Mouse (Mus musculus) MEL (cell line): ENCODE results near the gene Epo. TPM values are rescaled to one million over a fixed set of nuclear protein-coding genes. Genes with fewer than 3 reads are reported as not detected.

Experiments used
- DNase-seq: peaks from one replicate; pipeline ENCODE4 v3.0.0; 2011; ENCODE audit warnings: low read depth, low spot score
- H3K27ac ChIP-seq: 2 replicates; pipeline ENCODE4 v1.5.1; 2012; ENCODE audit warnings: low read depth, mild to moderate bottlenecking, control low read depth, low read length, moderate library complexity; ENCODE audit not compliant: control insufficient read depth
- H3K27me3 ChIP-seq, 2 experiments: fragments of 150-350 bp in 1 of 2; sonication (generic) in 1 of 2; 2 replicates each; pipeline ENCODE4 v1.6.1; 2012; ENCODE audit warnings: low read length in 2 of 2, mild to moderate bottlenecking in 2 of 2, improper control_type of control experiment in 1 of 2, moderate library complexity in 1 of 2; ENCODE audit not compliant: insufficient read depth in 2 of 2, control insufficient read depth in 1 of 2
- H3K36me3 ChIP-seq, 2 experiments: 2 replicates each; pipeline ENCODE4 v1.6.1; 2012 to 2014; ENCODE audit warnings: low read length in 2 of 2, improper control_type of control experiment in 1 of 2, inconsistent platforms in 1 of 2, mild to moderate bottlenecking in 1 of 2; ENCODE audit not compliant: insufficient read depth in 2 of 2, control insufficient read depth in 1 of 2
- H3K4me1 ChIP-seq, 2 experiments: fragments of 150-350 bp in 1 of 2; sonication (generic) in 1 of 2; 2 replicates each; pipeline ENCODE4 v1.6.1; 2012; ENCODE audit warnings: low read length in 2 of 2, improper control_type of control experiment in 1 of 2, mild to moderate bottlenecking in 1 of 2; ENCODE audit not compliant: insufficient read depth in 2 of 2, control insufficient read depth in 1 of 2
- H3K4me3 ChIP-seq, 2 experiments: fragments of 150-350 bp in 1 of 2; sonication (generic) in 1 of 2; 2 replicates each; pipeline ENCODE4 v1.5.1; 2012; ENCODE audit warnings: low read depth in 2 of 2, low read length in 2 of 2, mild to moderate bottlenecking in 2 of 2, moderate library complexity in 2 of 2, control low read depth in 1 of 2, improper control_type of control experiment in 1 of 2; ENCODE audit not compliant: control insufficient read depth in 1 of 2, insufficient read depth in 1 of 2
- H3K79me2 ChIP-seq: 2 replicates; pipeline ENCODE4 v1.6.1; 2012; ENCODE audit warnings: mild to moderate bottlenecking, low read length, moderate library complexity; ENCODE audit not compliant: control insufficient read depth, poor library complexity, insufficient read depth
- H3K9ac ChIP-seq: 2 replicates; pipeline ENCODE4 v1.6.1; 2012; ENCODE audit warnings: low read depth, mild to moderate bottlenecking, control low read depth, low read length, moderate library complexity; ENCODE audit not compliant: control insufficient read depth, poor library complexity, severe bottlenecking
- H3K9me3 ChIP-seq: fragments of 150-350 bp; sonication (generic); replicated peaks from 2 replicates; pipeline ENCODE4 v1.6.1; 2012; ENCODE audit warnings: mild to moderate bottlenecking, low read length, improper control_type of control experiment, moderate library complexity; ENCODE audit not compliant: insufficient read depth
- BHLHE40 ChIP-seq: IDR thresholded peaks from 2 replicates; pipeline ENCODE4 v1.6.1; 2012; ENCODE audit warnings: low read depth, mild to moderate bottlenecking, inconsistent platforms, low read length, improper control_type of control experiment, borderline replicate concordance
- CHD1 ChIP-seq: IDR thresholded peaks from 2 replicates; pipeline ENCODE4 v1.6.1; 2012; ENCODE audit warnings: low read depth, mild to moderate bottlenecking, inconsistent platforms, low read length, improper control_type of control experiment
- CHD2 ChIP-seq: IDR thresholded peaks from 2 replicates; pipeline ENCODE4 v1.6.1; 2011; ENCODE audit warnings: low read length, improper control_type of control experiment
- CTCF ChIP-seq, 3 experiments: IDR thresholded peaks in 2 of 3; conservative IDR thresholded peaks in 1 of 3; 2 replicates each; pipeline ENCODE4 v1.5.1; 2011 to 2012; ENCODE audit warnings: low read length in 3 of 3, low read depth in 2 of 3, mild to moderate bottlenecking in 2 of 3, improper control_type of control experiment in 1 of 3, inconsistent platforms in 1 of 3, mixed read lengths in 1 of 3, moderate library complexity in 1 of 3; ENCODE audit not compliant: control insufficient read depth in 1 of 3, insufficient read depth in 1 of 3, poor library complexity in 1 of 3, severe bottlenecking in 1 of 3
- E2F4 ChIP-seq: IDR thresholded peaks from 2 replicates; pipeline ENCODE4 v1.6.1; 2011; ENCODE audit warnings: low read depth, low read length, improper control_type of control experiment, borderline replicate concordance
- ELF1 ChIP-seq: IDR thresholded peaks from 2 replicates; pipeline ENCODE4 v1.6.1; 2014; ENCODE audit warnings: low read depth, mild to moderate bottlenecking, inconsistent platforms, low read length, improper control_type of control experiment, moderate library complexity
- EP300 ChIP-seq, 2 experiments: IDR thresholded peaks; 2 replicates each; pipeline ENCODE4 v1.6.1; 2011; ENCODE audit warnings: improper control_type of control experiment in 2 of 2, low read length in 2 of 2, low read depth in 1 of 2, mild to moderate bottlenecking in 1 of 2
- GABPA ChIP-seq: IDR thresholded peaks from 2 replicates; pipeline ENCODE4 v1.6.1; 2012; ENCODE audit warnings: low read depth, mild to moderate bottlenecking, inconsistent platforms, low read length, improper control_type of control experiment, moderate library complexity
- GATA1 ChIP-seq: IDR thresholded peaks from 2 replicates; pipeline ENCODE4 v1.6.1; 2011; ENCODE audit warnings: low read depth, low read length, improper control_type of control experiment
- HCFC1 ChIP-seq: IDR thresholded peaks from 2 replicates; pipeline ENCODE4 v1.6.1; 2012; ENCODE audit warnings: low read depth, mild to moderate bottlenecking, inconsistent platforms, low read length, improper control_type of control experiment, moderate library complexity
- JUND ChIP-seq: IDR thresholded peaks from 2 replicates; pipeline ENCODE4 v1.6.1; 2011; ENCODE audit warnings: low read depth, mild to moderate bottlenecking, improper control_type of control experiment, low read length
- MAFK ChIP-seq: IDR thresholded peaks from 2 replicates; pipeline ENCODE4 v1.6.1; 2011; ENCODE audit warnings: low read depth, mild to moderate bottlenecking, low read length, improper control_type of control experiment, borderline replicate concordance
- MAZ ChIP-seq: IDR thresholded peaks from 2 replicates; pipeline ENCODE4 v1.6.1; 2012; ENCODE audit warnings: low read depth, mild to moderate bottlenecking, inconsistent platforms, low read length, improper control_type of control experiment
- MEF2A ChIP-seq: IDR thresholded peaks from 2 replicates; pipeline ENCODE4 v1.6.1; 2014; ENCODE audit warnings: low read depth, mild to moderate bottlenecking, inconsistent platforms, low read length, improper control_type of control experiment; ENCODE audit not compliant: poor library complexity, insufficient replicate concordance, severe bottlenecking; ENCODE audit errors: extremely low read depth
- MXI1 ChIP-seq: IDR thresholded peaks from 2 replicates; pipeline ENCODE4 v1.6.1; 2011; ENCODE audit warnings: mild to moderate bottlenecking, low read depth, low read length, improper control_type of control experiment
- MYB ChIP-seq: IDR thresholded peaks from 2 replicates; pipeline ENCODE4 v1.6.1; 2011; ENCODE audit warnings: mild to moderate bottlenecking, low read depth, low read length, improper control_type of control experiment
- NELFE ChIP-seq: IDR thresholded peaks from 2 replicates; pipeline ENCODE4 v1.6.1; 2011; ENCODE audit warnings: low read depth, low read length, improper control_type of control experiment
- NRF1 ChIP-seq: IDR thresholded peaks from 2 replicates; pipeline ENCODE4 v1.6.1; 2014; ENCODE audit warnings: low read depth, mild to moderate bottlenecking, inconsistent platforms, low read length, improper control_type of control experiment, moderate library complexity; ENCODE audit not compliant: poor library complexity, insufficient read depth, severe bottlenecking
- POLR2A ChIP-seq, 2 experiments: IDR thresholded peaks; 2 replicates each; pipeline ENCODE4 v1.6.1; 2011 to 2012; ENCODE audit warnings: low read length in 2 of 2, mild to moderate bottlenecking in 2 of 2, control low read depth in 1 of 2, improper control_type of control experiment in 1 of 2, low read depth in 1 of 2, moderate library complexity in 1 of 2; ENCODE audit not compliant: control insufficient read depth in 1 of 2, insufficient read depth in 1 of 2, poor library complexity in 1 of 2
- POLR2AphosphoS2 ChIP-seq: IDR thresholded peaks from 2 replicates; pipeline ENCODE4 v1.6.1; 2011; ENCODE audit warnings: low read length, improper control_type of control experiment
- POLR2AphosphoS5 ChIP-seq: IDR thresholded peaks from 2 replicates; pipeline ENCODE4 v1.6.1; 2012; ENCODE audit warnings: low read depth, borderline replicate concordance, mild to moderate bottlenecking, inconsistent platforms, low read length, moderate library complexity, mixed read lengths
- RAD21 ChIP-seq: IDR thresholded peaks from 2 replicates; pipeline ENCODE4 v1.6.1; 2011; ENCODE audit warnings: mild to moderate bottlenecking, low read depth, low read length, improper control_type of control experiment
- SIN3A ChIP-seq: IDR thresholded peaks from 2 replicates; pipeline ENCODE4 v1.6.1; 2012; ENCODE audit warnings: low read length, improper control_type of control experiment, inconsistent platforms
- SMC3 ChIP-seq: IDR thresholded peaks from 2 replicates; pipeline ENCODE4 v1.6.1; 2011; ENCODE audit warnings: low read depth, low read length, improper control_type of control experiment
- TBP ChIP-seq: IDR thresholded peaks from 2 replicates; pipeline ENCODE4 v1.8.0; 2011; ENCODE audit warnings: low read depth, low read length, improper control_type of control experiment
- TCF12 ChIP-seq: IDR thresholded peaks from 2 replicates; pipeline ENCODE4 v1.6.1; 2014; ENCODE audit warnings: low read depth, mild to moderate bottlenecking, inconsistent platforms, low read length, improper control_type of control experiment, moderate library complexity
- UBTF ChIP-seq: IDR thresholded peaks from 2 replicates; pipeline ENCODE4 v1.6.1; 2012; ENCODE audit warnings: low read depth, mild to moderate bottlenecking, inconsistent platforms, low read length, improper control_type of control experiment, moderate library complexity, borderline replicate concordance; ENCODE audit not compliant: insufficient read depth
- USF1 ChIP-seq: IDR thresholded peaks from 2 replicates; pipeline ENCODE4 v1.6.1; 2014; ENCODE audit warnings: low read depth, mild to moderate bottlenecking, inconsistent platforms, low read length, improper control_type of control experiment, moderate library complexity
- USF2 ChIP-seq, 2 experiments: IDR thresholded peaks; 2 replicates each; pipeline ENCODE4 v1.6.1; 2011 to 2012; ENCODE audit warnings: improper control_type of control experiment in 2 of 2, low read length in 2 of 2, borderline replicate concordance in 1 of 2, inconsistent platforms in 1 of 2, low read depth in 1 of 2, mild to moderate bottlenecking in 1 of 2; ENCODE audit not compliant: insufficient read depth in 1 of 2
- ZC3H11A ChIP-seq: IDR thresholded peaks from 2 replicates; pipeline ENCODE4 v1.6.1; 2012; ENCODE audit warnings: low read depth, mild to moderate bottlenecking, inconsistent platforms, low read length, improper control_type of control experiment
- ZKSCAN1 ChIP-seq: IDR thresholded peaks from 2 replicates; pipeline ENCODE4 v1.6.1; 2012; ENCODE audit warnings: low read depth, mild to moderate bottlenecking, inconsistent platforms, low read length, improper control_type of control experiment, moderate library complexity
- ZMIZ1 ChIP-seq: IDR thresholded peaks from 2 replicates; pipeline ENCODE4 v1.6.1; 2012; ENCODE audit warnings: low read depth, mild to moderate bottlenecking, inconsistent platforms, low read length, improper control_type of control experiment, moderate library complexity
- ZNF384 ChIP-seq: IDR thresholded peaks from 2 replicates; pipeline ENCODE4 v1.6.1; 2012; ENCODE audit warnings: low read depth, mild to moderate bottlenecking, inconsistent platforms, low read length, improper control_type of control experiment
- polyA plus RNA-seq, 2 experiments: library from polyadenylated mRNA; stranded (reverse) in 1 of 2; unstranded in 1 of 2; fragments of >175 nt in 1 of 2; fragments of >200 nt in 1 of 2; gene quantifications; 2 replicates each; pipeline versions ENCODE4 v1.2.1 to v1.2.4; 2012; ENCODE audit warnings: low replicate concordance in 2 of 2, low read depth in 1 of 2; ENCODE audit not compliant: insufficient read length in 2 of 2, insufficient read depth in 1 of 2, missing spikeins in 1 of 2
- total RNA-seq: library from RNA; depleted of rRNA; stranded (reverse); fragments of 300-350 nt; gene quantifications from 2 replicates; pipeline ENCODE4 v1.2.3, GENCODE M21; 2012

Epo gene
- total and polyA plus RNA-seq, 3 experiments: not detected

GRCm38 (mm10) chr5:137570181-137570580 is 37.1 kb upstream of the Epo start (continued):
- TF ChIP-seq E2F4: no peak
- no peak for TF ChIP-seq RAD21
- no peak; the same call in 1 of the 2 replicates for TF ChIP-seq SIN3A
- no peak for TF ChIP-seq ZNF384
- TF ChIP-seq USF2 (IDR thresholded peaks at IDR 0.05; ENCODE audit: borderline replicate concordance in 1 of 2, insufficient read depth in 1 of 2, low read depth in 1 of 2, low read length in 2 of 2): no peak
- TF ChIP-seq MYB: 0 out of 2 replicates have a peak, but pooled peaks have one; percentile 16
- peak; percentile 16; the same call in 1 of the 2 replicates for TF ChIP-seq MAFK
- TF ChIP-seq HCFC1: no peak
- no peak for TF ChIP-seq TBP
- TF ChIP-seq TCF12: no peak; the same call in 1 of the 2 replicates
- TF ChIP-seq POLR2AphosphoS2: no peak
- TF ChIP-seq ZKSCAN1: no peak
- TF ChIP-seq, all 39 proteins: peak for 8

- Histone ChIP-seq H3K4me1 (peaks cover 0 to 25% of the 10 kb centered on the region in 2 experiments; a peak in 2 of 4 replicates), H3K36me3 (peaks cover 3 to 13% of the 10 kb centered on the region in 2 experiments), H3K27ac (peak within 1 kb of the TSS; percentile 94), H3K27me3 (no peaks in the 10 kb centered on the region), H3K9me3 (no peaks in the 10 kb centered on the region), H3K79me2 (peaks cover 22% of the 10 kb centered on the region), H3K9ac (peak within 1 kb of the TSS; percentile 68), H3K4me3 (peak within 1 kb of the TSS; percentile 57 to 78)
- peak; percentile 93 for DNase-seq
- TF ChIP-seq TBP: peak; percentile 60
- no peak for TF ChIP-seq GATA1
- TF ChIP-seq POLR2AphosphoS2: 0 out of 2 replicates have a peak, but pooled peaks have one; percentile 35
- TF ChIP-seq SMC3: no peak
- no peak for TF ChIP-seq POLR2AphosphoS5
- TF ChIP-seq MAZ: no peak
- TF ChIP-seq CHD2: no peak
- TF ChIP-seq USF1: no peak
- no peak for TF ChIP-seq CHD1
- no peak for TF ChIP-seq MYB
- no peak for TF ChIP-seq ZMIZ1
- no peak for TF ChIP-seq BHLHE40
- no peak for TF ChIP-seq HCFC1
- TF ChIP-seq EP300 (IDR thresholded peaks at IDR 0.05; ENCODE audit: low read depth in 1 of 2, low read length in 2 of 2): no peak
- no peak for TF ChIP-seq ELF1
- TF ChIP-seq UBTF: no peak
- peak; percentile 39 to 78; a peak in 3 of 4 replicates for TF ChIP-seq POLR2A (IDR thresholded peaks at IDR 0.05; ENCODE audit: control insufficient read depth in 1 of 2, insufficient read depth in 1 of 2, low read depth in 1 of 2, low read length in 2 of 2, poor library complexity in 1 of 2)
- peak; percentile 0; the same call in 1 of the 2 replicates for TF ChIP-seq TCF12
- no peak for TF ChIP-seq MAFK
- no peak for TF ChIP-seq GABPA
- TF ChIP-seq MXI1: no peak; the same call in none of the 2 replicates
- TF ChIP-seq CTCF (IDR thresholded peaks at IDR 0.05 in 2 of 3, conservative IDR thresholded peaks at IDR 0.05 in 1 of 3; ENCODE audit: control insufficient read depth in 1 of 3, insufficient read depth in 1 of 3, low read depth in 2 of 3, low read length in 3 of 3, poor library complexity in 1 of 3, severe bottlenecking in 1 of 3): no peak
- peak; percentile 50 for TF ChIP-seq SIN3A
- no peak for TF ChIP-seq JUND
- TF ChIP-seq MEF2A: no peak
- no peak for TF ChIP-seq USF2 (IDR thresholded peaks at IDR 0.05; ENCODE audit: borderline replicate concordance in 1 of 2, insufficient read depth in 1 of 2, low read depth in 1 of 2, low read length in 2 of 2)
- no peak for TF ChIP-seq NRF1
- no peak for TF ChIP-seq E2F4
- peak; percentile 62 for TF ChIP-seq NELFE
- no peak for TF ChIP-seq ZC3H11A
These were observed 36.6 kb upstream of the Epo start, which contains the start of gene Tfr2 for GRCm38 (mm10) chr5:137569665-137570064. Gene Tfr2 (plus strand): TSS chr5:137569840.
